Mouse (Mus musculus) testis, postnatal 14 days (tissue): ENCODE measurements around the gene Exosc8.

Experiments
- DNase-seq: peaks from one replicate; pipeline ENCODE4 v3.0.0; 2021; ENCODE audit warnings: low spot score

Exosc8 gene

GRCm38 (mm10) chr3:54735247-54736046 is at the start of gene Exosc8, which contains the start of gene Alg5:
Exosc8 (minus strand) TSS chr3:54735393.
Alg5 (plus strand) TSS chr3:54735539.
- peak; percentile 89 for DNase-seq

GRCm38 (mm10) chr3:54775989-54776631 is 40.9 kb upstream of the Exosc8 start:
- no peak for DNase-seq

- DNase-seq: no peak
Measured at GRCm38 (mm10) chr3:54773613-54774012, 38.4 kb upstream of the Exosc8 start.

- DNase-seq: no peak
Measured at GRCm38 (mm10) chr3:54769349-54770275, 34.4 kb upstream of the Exosc8 start.

- no peak for DNase-seq
Measured at GRCm38 (mm10) chr3:54768592-54768991, 33.4 kb upstream of the Exosc8 start.

GRCm38 (mm10) chr3:54766811-54767210 is 31.6 kb upstream of the Exosc8 start:
- no peak for DNase-seq

- no peak for DNase-seq
Measured at GRCm38 (mm10) chr3:54766034-54766433, 30.8 kb upstream of the Exosc8 start.

- peak; percentile 65 for DNase-seq
Measured at GRCm38 (mm10) chr3:54765521-54765920, 30.3 kb upstream of the Exosc8 start.

- no peak for DNase-seq
Measured at GRCm38 (mm10) chr3:54764418-54764817, 29.2 kb upstream of the Exosc8 start.

GRCm38 (mm10) chr3:54761258-54761657 is 26.1 kb upstream of the Exosc8 start:
- no peak for DNase-seq

- DNase-seq: no peak
Measured at GRCm38 (mm10) chr3:54760321-54761115, 25.3 kb upstream of the Exosc8 start.

GRCm38 (mm10) chr3:54759211-54759610 is 24.0 kb upstream of the Exosc8 start:
- no peak for DNase-seq

- no peak for DNase-seq
Measured at GRCm38 (mm10) chr3:54757446-54757845, 22.3 kb upstream of the Exosc8 start.

GRCm38 (mm10) chr3:54756058-54756457 is 20.9 kb upstream of the Exosc8 start:
- no peak for DNase-seq

GRCm38 (mm10) chr3:54755145-54756041 is 20.2 kb upstream of the Exosc8 start, which contains the start of gene Smad9:
Smad9 (plus strand) TSS chr3:54755582.
- DNase-seq: peak; percentile 46

GRCm38 (mm10) chr3:54753411-54753810 is 18.2 kb upstream of the Exosc8 start:
- DNase-seq: no peak

GRCm38 (mm10) chr3:54745799-54746198 is 10.6 kb upstream of the Exosc8 start:
- DNase-seq: no peak

- DNase-seq: no peak
Measured at GRCm38 (mm10) chr3:54741965-54742364, 6.8 kb upstream of the Exosc8 start.

GRCm38 (mm10) chr3:54737317-54737716 is 2.1 kb upstream of the Exosc8 start:
- DNase-seq: no peak
